Mouse (Mus musculus) thymus, adult 18-20 months (tissue): ENCODE measurements around the gene Cldn2.

Experiments used
- DNase-seq, 2 experiments: peaks; one replicate each; pipeline ENCODE4 v3.0.0; 2022; ENCODE audit warnings: mixed read lengths in 2 of 2

Cldn2 gene

DNA sequence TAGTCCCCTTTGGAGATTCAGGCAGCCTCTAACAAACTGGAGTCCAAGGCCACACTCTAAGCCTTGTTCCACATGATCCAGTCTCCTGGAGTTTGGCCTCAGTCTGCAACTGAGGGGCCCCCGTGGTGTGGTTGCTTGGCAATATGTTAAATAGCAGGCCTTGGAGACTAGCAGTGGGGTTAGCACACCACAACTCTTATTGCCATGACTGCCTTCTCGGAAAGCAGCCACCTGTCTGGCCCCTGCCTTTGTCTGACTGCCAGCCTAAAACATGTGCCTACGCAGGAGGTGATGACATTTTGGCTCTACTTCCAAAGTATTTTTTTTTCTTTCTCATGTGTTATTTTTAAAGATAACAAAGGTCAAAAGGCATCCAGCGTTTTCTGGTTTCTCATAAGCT lies 7.5 kb downstream of the Cldn2 start:
- no peak for DNase-seq

DNA sequence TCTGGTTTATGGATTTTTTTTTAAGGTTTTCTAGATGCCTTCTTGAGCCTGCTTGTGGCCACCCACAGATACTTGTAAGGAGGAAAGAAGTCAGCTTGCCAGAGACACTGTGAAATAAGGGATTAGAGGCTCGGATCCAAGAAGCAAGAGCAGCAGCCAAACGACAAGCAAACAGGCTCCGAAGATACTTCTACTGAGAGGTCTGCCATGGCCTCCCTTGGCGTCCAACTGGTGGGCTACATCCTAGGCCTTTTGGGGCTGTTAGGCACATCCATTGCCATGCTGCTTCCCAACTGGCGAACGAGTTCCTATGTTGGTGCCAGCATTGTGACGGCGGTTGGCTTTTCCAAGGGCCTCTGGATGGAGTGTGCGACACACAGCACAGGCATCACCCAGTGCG lies 7.9 kb downstream of the Cldn2 start:
- no peak for DNase-seq

DNA sequence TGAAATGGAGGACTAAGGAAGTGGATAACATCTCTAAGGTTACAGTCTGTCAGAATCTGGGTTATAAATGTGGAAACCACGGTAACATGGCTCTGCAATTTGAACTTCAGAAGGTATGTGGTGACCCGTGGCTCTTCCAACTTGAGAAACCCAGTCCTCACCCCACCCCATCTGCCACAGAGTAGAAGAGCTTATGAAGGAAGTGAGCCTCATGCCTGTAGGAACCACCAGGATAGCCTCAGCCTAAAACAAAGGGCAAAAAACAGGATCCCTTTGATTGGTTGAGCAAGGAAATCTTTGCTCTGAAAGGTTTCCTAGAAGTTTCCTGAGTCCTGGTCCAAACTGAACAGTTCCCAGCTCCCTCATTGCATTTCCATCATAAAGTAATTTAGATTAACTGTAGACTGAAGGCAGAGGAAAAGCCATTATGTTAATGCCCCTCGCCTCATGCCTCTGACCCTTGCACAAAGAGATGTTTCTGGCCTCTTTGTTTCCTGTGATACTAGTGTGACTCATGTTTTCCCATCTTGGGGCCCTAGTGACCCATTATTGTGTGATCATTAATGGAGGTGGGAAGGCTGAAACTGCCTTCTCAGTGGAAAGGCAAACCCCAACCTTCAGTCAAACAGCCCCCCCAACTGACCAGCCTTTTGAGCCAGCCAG lies 12.1 kb downstream of the Cldn2 start:
- DNase-seq = no peak

DNA sequence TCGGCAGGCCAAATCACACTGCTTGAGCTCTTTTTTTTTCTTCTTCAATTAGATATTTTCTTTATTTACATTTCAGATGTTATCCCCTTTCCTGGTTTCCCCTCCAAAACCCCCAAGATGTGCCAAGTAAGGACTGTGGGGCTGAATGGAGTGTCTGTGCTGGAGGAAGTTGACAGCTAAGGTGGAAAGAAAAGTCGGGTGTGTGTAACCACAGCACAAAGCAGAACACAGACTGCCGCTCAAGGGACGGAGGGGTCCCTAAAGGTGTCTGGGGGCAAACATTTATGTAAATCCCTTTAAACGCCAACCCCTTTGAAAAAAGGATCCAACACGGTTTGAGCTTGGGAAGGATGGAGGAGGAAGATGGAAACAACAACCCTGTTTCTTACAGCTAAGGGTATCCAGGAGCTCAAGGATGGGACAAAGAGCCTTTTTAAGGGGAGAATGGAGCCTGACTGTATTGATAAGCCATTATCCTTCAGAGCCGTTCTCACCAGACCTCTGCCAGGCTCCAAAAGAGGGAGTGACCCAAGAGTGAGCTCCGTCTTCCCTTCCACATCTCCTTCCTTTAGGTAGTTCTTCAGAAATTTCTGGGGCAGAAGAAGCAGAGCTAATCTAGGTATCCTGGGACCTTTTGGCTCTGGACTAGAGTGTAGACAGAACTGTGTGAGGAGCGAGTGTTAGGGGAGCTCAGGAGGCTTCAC lies 12.8 kb downstream of the Cldn2 start:
- no peak for DNase-seq

DNA sequence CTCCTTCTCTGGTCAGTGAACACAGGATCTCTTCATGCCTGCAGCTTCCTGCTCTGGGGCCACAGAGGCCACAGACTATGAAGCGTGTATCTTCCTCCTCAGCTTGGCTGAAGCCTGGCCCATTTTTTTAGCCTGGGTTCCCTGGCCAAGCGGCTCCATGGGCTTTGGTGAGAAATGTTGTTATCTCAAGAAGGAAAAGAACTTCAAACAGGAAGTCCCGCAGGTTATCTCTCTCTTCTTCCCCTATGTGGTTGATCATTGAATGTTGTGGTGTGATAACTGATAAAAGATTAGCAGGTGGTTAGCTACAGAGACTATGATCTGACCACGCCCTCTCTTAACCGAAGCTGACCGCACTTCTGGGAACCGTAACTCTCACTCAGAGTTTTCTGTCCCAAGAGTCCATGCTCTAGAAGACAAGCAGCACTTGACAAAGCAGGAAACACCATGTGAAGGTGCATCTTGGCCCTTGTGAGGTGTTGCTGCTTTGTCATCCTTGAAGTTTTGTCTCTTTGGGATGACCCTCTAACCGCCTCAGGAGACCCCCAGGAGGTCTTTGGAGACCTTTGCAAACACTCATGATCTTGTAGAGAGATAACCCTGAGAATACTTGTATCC lies 13.5 kb downstream of the Cldn2 start:
- no peak for DNase-seq

DNA sequence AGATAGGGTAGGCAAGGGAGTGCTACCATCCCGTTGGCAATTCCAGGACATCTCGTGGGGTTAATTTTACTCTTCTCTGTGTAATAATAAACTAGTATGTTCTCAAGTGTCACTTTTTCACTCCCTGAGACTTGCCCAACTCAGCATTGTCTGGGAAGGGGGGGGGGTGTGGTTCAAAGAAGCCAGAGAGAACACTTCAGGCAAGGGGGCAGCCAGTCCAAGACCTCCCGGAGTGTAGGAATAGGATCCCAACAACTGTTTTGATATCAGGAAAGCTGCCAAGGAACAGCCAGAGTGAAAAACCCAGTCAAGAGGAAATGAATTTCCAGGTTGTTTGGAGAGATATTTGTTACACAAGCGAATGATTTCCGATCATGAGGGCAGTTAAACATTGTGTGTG lies 14.6 kb downstream of the Cldn2 start:
- DNase-seq = no peak

DNA sequence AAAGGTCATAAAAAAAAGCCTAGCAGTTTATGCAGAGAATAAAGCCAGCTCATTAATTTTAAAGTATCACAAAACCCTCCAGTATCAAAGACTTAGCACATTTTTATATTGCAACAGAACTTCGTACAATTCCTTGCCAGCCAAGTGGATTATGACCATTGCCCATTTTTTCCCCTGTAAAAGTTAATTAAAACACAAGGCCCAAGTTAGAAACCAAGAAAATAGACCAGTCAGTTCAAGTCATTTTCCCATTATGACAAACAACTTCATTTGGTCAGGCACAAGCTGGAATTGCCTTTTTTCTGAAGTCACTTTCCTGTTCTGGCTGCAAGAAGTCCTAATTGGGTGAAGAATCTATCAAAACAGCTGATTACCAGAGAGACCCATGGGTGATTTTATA lies 24.8 kb downstream of the Cldn2 start:
- no peak for DNase-seq

DNA sequence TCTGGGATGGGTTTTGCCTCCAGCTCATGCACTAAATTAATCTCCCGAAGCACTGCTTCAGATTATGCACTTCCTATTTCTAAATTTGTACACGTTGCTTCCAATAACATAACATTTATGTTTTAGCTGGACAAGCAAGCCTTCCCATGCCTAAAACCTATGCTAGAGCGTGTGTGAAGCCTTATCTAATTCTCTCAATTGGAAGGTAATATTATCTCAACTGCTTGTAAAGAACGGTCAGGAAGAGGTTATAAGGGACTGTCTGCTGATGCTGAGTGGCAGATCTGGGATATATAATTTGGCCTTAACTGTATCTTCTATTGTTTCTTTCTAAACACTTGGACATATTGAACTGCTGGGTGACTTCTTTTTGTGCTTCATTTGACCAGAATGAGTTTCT lies 26.3 kb downstream of the Cldn2 start:
- no peak for DNase-seq

DNA sequence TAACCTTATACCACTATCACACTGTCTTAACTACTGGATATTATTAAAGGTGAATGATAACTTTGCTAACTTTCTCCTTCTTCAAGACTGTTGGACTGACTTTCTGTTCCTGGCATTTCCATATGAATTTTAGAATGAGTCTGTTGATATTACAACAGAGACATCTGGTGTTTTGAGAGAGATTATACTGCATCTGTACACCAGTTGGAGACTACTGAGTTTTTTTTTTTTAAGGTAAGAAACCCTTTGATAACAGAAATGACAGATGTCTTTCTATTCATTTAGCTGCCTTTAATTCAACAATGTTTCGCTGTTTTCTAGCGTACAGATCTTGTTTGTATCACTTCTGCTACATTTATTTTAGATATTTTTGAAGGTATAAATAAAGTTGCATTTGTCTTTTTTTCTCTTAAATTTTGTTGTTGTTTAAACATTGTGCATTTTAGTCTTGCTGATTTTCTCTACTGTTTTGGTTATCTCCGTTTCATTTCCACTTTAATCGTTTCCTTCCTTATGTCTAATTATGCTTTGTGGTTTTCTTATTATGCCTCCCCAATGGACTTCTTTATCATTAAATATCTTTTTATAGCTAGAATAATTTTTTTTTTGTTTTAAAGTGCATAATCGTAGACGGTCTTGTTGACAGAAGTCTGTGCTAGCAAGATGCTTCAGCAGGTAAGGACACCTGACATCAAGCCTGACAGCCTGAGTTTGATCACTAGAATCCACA lies 27.9 kb downstream of the Cldn2 start:
- DNase-seq = no peak

DNA sequence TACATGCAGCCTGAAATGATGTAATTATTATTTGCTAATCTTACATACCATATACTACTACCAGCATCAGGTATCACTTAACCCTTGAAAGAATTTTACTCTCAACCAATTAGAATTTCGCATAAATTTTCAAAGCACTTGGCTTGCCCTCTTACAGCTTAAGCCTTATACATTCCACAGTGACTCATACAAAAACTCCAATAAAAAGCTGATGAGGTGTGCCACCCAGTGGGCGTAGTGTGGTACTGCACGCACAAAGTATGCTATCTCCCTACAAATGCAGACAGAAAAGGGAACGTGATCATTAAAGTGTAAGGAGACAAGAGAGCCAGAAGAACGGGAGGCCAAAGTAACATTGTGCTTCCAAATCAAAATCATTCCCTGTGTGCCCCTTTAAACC lies 31.8 kb downstream of the Cldn2 start:
- no peak for DNase-seq

DNA sequence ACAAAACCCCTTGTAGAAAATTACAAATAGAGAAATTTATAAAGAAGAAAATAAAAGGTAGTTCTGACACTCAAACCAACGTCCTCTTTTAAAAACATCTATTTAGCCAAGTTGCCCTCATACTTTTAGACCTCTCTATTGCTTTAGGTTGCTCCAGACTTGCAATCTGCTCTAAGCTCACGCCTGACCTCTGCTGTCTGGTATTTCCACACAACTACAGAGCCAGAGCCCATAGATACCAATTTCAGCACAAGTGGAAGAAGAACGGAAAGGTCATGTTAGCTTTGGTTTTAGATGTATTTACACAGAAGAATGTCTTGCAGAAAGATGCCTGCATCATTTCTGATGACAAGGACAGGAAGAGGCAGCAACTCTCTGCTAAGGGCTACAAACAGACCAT lies 38.4 kb downstream of the Cldn2 start:
- DNase-seq = no peak

DNA sequence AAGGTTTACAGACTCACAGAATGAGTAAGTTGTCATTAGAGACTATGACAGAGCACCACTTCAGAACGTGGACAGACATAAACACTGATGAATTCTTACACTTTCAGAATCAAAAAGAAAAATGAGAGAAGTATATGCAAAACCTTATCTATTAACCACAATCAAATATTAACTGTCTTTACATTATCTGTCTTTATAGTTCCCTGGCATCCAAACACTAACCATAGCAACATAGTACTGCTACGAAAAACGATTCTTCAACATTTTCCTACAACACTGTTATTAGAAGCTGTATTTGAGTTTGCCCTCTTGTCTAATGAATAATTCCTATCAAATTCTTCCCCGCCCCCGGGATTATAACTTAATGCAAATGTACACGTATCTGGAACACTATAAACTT lies 40.5 kb downstream of the Cldn2 start:
- no peak for DNase-seq

DNA sequence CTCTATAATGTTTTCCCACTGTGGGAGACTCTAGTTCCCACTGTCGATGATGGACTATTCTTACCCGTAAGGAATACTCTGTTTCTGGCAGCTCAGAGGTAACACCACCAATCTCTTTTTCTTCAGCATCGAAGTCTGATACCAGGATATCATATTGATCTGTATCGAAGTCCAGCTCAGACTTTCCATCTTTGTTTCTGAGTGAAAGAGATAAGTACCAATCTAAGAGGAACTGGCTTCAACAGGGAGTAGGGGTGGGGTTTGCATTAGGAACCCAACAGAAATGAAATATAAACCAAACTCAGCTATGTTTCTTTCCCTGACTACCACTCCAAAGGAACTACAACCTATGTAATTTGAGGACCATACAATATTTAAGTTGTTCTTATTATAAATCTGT lies 54.2 kb downstream of the Cldn2 start:
- no peak for DNase-seq

DNA sequence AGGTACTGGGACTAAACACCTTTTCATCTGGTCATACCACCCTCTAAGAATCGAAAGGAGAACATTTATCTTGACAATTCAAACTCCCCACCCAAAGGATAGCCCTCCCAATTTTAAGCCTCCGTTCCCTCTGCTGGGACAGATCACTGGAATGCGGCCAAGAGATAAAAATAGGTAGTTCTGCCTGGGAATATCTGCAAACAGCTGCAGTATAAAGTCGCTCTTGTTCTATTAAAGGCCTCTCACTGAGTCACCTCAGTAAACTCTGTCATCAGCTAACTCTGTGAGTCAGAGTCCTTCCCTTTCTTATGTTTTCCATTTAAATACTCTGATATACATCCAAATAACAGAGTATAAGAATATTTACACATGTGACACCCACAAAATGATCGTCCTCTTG lies 58.8 kb downstream of the Cldn2 start:
- no peak for DNase-seq
